Mouse (Mus musculus): ENCODE results near the gene Chfr.

Chfr gene

DNA sequence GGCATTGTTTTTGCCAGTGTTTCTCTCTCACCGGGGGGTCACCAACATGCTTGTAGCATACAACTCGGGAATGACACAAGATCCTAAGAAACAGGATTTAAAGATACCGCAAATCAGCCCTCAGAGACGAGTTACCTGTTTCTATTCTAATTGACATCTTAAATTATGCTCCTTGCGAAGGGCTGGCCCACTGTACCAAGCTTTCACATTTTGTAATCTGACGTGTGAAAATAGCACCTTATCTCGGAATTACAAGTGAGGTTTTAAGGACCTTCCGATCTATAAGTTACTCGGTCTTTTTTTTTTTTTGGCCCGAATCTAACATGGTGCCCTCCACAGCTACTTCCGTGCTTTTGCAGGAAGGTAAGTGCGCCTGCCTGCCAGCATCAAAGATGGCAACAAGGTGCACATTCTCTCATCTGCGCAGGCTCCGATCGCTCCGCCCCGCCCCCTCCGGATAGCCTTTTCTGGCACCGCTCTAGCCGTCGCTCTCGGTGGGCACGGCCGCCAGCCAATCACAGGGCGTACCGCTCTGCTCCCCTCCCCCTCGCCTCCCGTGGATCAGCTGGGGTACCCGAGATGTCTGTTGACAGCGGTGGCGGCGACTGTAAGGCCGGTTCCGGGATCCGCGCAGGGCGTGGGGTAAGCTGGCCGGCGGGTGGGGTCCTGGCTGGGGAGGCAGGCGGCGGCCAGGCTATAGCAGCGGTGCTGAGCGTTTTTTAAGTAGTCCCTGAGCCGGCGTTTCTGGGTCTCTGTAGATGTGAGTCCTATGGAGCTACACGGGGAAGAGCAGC, at the start of gene Chfr:
Gene Chfr (plus strand): TSS at position 550 of the 794 bp plus-strand sequence.
- DNase-seq (ENCODE audit: low read depth, low spot score), result peak; percentile 98

DNA sequence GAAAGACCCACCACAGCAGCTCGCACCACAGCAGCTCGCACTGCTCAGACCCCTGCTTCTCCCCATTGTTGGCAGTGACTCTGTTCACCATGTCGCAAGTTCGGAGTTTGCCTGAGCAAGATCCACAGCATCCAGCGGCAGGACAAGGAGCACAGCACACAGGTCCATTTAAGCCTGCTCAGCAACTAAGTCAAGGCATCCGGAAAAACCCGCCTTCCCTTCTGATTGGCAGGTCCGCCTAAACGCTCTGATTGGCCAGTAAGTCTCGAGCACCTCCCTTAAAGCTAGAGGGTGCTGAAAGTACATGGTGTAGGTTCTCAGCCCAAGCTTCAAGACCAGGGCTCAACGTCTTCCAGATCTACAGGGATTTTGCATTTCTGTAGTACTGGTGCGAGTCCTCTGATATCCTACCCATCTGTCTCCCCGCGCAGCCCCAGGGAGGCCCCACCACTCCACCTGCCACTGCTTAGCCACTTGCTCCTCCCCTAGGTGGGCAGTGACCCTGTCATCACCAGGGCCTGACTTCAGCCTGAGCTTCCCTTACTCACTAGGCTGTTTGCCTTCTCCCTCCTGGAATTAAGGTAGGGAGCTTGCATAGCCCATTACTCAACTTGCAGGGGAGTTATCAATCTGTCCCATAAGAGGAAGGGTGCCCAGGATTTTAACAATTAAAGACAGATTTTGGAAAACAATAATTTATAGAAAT, 49.3 kb upstream of the Chfr start:
- DNase-seq (ENCODE audit: low read depth, low spot score), result no peak

DNA sequence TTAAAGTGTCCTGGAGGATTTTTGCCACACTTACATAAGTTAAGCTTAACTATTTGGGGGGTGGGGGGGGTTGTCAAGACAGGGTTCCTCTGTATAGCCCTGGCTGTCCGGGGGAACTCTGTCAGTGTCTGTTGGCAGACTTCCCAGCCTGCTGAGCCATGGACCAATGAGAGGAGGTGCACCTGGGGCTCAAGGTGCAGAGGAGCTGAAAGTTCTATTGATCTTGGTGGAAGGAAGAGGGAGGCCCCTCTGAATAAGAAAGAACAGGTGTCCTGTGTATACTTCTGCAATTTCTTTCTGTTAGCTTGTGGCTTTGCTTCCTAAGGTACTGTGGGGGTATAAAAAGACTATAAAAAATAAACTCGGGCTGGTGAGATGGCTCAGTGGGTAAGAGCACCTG, 44.1 kb upstream of the Chfr start:
- DNase-seq (ENCODE audit: low read depth, low spot score), result no peak

DNA sequence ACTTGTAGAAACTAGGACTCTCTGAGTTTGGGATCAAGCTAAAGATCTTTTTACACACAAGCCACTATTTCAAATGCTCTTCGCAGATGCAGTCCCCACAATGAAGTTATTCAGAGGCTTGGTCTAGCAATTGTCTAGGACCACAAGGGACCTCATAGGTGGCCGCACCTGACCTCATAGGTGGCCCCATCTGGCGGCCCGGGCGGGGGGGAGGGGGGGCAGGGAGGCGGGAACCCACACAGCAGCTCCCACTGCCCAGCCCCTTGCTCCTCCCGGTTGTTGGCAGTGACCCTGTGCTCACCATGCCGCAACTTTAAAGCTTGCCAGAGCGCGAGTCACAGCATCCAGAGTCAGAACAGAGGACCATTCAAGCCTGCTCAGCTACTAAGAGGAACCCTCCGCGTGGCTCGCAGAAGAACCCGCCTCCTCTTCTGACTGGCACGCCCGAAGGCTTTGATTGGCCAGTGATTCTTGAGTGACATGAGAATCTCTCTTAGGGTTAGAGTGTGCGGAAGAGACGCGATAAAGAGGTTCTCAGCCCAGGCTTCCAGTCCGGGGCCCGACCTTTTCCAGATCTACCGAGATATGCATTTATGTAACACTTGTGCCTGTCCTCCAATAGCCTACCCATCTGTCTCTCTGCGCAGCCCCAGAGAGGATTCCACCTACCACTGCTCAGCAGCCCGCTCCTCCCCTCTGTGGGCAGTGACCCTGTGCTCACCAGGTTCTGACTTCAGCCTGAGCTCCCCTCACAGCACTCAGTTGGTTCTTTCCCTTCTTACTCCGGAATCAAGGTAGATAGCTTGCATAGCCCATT, 41.4 kb upstream of the Chfr start, which contains the start of gene Gm35315:
Gene Gm35315 (minus strand): TSS at position 391 of the 817 bp plus-strand sequence.
- peak; percentile 80 for DNase-seq (ENCODE audit: low read depth, low spot score)

DNA sequence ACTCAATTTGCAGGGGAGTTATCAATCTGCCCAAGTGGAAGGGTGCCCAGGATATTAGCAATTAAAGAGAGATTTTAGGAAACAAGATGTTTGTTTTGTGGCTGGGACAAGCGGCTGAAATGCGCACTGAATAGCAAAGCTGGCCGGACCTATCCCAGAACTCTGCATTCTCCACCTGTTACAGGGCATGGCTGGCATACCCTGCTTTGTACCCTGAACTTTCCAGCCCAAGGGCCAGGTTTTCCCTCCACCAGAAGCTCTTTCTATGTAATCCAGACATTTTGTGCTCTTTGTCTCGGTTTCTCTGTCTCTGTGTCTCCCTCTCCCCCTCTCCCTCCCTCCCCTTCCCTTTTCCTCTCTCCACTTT, 40.8 kb upstream of the Chfr start:
- no peak for DNase-seq (ENCODE audit: low read depth, low spot score)

DNA sequence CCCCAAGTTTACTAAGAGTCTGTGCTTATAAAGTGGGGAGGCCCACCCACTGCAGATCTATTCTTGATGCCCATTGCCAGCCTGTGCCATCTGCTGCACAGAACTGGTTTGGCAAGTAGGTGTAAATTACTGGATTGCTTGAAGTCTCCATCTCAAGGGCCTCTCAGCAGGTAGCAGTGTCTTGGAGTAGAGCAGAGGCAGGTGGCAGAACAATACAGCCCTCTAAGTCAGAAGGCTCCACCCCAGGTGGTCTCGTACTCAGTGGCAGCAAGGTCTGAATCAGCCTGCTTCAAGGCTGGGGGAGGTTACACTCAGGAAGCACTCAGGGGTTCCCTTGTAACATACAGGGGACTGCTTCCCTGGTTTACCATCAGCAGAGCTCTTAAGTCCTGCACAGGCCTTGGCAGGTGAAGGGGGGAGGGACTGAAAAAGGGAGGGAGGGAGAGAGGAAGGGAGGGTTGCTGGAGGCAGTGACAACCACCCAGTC, 36.6 kb upstream of the Chfr start:
- DNase-seq (ENCODE audit: low read depth, low spot score), result no peak

DNA sequence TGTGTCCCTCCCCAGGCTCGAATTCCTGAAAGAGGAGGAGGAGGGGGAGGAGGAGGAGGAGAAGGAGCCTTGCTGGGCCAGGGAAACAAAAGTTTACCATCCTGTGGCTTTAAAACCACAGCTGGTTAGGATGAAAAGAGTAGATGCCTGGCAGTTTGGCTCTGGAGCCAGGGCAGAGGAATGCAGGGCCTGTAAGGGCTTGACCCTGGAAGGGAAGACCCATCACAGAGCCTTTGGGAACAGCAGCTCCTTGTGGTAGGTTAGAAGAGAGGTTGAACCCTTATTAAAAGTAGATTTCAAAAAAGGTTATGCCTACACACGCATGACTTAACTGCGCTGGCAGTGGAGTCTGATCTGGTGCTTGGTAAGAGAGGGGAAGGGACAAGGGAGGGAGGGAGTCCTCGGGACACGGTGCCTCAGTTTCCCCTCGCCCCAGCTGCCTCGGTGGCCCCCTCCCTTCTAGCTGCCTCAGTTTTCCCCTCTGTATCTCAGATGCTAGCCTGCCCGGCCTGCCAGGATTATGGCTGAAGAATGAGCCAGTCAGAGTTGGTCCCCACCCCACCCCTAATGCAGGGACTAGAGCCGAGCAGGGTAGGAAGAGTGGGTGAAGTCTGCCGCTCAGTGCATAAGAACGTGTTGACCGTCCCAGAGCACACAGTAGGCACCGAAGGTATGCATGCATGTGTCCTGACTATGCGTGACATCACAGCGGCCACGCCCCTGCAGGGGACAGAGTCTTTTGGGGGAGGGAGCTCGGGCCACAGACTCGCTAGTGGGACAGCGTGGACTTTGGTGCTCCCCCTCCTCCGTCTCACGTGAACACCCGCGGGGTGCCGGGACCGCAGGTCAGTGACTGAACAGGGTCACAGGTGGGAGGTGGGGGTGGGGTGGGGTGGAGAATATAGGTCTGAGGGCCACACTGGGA, 35.7 kb upstream of the Chfr start, which contains the start of gene Plcxd1:
Gene Plcxd1 (plus strand): TSS at position 314 of the 925 bp plus-strand sequence.
- DNase-seq (ENCODE audit: low read depth, low spot score), result no peak

DNA sequence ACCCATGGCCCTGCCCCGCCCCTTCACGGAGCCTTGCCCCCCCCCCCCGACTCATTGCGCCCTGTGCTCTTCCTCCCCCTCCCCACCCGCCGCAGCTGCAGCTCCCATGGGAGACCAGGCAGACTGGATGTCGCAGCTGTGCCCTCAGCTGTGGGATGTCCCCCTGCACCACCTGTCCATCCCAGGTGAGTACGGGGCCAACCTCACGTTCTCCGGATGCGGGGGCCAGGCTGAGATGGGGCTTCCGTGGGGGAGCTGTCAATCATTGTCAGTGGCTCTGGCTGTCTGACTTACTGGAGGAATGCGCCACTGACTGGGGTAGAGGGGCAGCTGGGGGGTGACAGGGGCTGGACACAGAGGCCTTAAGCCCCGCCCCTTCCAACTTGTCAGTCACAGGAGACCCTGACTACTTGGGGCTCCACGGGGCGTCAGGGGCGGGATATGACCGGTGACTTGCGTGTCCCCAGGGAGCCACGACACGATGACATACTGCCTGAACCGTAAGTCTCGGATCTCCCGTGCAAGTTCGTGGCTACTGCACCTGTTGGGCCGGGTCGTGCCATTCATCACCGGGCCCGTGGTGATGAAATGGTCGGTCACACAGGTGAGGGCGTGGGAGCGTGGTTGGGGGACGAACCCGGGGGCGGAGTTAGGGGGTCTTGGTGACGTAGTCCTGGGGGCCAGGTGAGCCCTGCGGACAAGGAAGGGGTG, 34.6 kb upstream of the Chfr start:
- no peak for DNase-seq (ENCODE audit: low read depth, low spot score)

DNA sequence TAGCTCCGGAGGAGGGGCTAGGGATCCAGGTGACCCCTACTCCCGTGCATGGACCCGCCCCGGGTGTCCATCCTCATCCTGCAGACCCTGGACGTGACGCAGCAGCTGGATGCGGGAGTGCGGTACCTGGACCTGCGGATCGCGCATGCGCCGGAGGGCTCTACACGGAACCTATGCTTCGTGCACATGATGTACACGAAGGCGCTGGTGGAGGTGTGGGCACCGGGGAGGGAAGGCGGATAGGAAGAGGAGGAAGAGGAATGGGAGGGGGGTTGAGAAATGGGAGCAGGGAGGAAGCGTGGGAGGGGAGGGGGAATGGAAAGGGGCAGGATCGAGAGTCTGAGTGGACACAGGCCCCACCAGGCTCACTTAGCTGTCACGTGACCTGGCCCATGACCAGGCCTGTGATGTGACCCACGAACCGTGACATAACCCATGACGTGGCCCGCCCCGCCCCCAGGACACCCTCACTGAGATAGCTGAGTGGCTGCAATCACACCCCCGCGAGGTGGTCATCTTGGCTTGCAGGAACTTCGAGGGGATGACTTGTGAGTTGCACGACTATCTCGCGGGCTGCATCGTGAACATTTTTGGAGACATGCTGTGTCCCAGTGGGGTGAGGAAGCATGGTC, 33.8 kb upstream of the Chfr start:
- no peak for DNase-seq (ENCODE audit: low read depth, low spot score)

DNA sequence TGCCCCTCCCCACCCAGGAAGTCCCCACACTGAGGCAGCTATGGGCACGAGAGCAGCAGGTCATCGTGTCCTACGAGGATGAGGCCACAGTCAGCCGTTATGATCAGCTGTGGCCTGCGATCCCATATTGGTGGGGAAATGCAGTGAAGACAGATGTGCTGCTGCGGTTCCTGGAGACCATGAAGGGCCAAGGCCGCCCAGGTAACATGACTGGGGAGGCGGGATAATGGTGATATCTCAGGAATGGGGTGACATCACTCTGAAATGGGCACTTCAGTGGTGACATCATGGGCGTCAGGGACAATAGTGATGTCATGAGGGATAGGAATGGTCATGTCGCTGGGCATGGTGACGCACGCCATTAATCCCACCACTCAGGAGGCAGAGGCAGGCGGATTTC, 33.2 kb upstream of the Chfr start:
- no peak for DNase-seq (ENCODE audit: low read depth, low spot score)

DNA sequence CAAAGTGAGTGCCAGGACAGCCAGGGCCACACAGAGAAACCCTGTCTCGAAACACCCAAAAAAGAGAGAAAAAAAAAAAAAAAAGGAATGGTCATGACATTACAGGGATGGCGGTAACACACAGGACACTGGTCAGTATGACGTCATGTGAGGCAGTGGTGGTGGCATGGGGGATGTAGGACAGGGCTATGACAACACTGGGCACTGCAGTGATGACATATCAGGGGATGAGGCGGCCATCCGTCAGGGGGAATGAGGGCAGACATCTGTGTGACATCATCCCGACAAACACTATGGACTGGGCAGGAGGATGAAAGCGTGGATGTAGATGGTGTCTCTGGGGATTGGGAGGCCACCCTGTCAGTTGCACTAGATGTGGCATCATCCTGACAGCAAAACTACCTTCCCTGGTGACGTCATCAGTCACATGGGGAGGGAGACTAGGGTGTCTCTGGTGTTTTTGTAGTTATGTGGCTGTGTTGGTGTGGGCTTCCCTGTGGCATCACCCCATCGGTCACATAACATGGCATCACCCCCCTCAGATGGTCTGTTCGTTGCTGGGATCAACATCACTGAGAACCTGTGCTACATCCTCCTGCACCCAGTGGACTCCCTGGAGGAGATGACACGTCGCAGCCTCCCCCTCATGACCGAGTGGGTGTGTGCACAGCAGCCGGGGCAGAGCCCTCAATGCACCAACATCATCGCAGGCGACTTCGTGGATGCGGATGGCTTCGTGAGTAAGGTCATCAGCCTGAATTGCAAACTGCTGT, 32.6 kb upstream of the Chfr start:
- no peak for DNase-seq (ENCODE audit: low read depth, low spot score)

DNA sequence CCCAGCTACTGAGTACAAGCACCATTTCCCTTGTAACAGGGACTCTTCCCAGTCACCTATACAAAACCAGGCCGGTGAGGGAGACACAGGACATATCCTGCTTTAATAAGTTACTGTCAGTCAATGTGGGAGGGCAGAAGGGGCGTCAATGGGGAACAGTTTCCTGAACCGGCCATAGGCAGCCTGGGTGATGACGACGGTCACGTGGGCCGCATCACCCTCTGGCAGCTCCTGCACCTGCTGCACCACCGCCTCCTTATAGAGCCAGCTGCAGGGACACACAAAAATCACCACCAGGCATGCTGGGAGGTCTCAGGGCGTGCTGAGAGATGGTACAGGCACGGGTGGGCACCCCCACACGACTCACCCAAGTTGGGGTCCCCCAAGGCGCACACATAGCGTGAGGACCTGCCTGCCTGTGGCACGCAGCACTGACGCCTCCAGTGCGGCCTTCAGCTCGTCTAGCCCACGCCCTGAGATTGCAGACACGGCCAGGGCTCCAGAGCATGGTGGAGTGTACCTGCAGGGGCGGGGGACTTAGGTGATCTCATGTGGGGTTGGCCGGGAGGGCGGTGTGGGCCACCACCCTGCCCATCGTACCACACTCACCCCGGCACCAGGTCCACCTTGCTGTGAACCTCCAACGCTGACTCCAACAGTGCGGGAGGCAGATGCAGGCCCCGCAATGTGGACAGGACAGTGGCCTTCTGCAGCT, 31.6 kb upstream of the Chfr start:
- DNase-seq (ENCODE audit: low read depth, low spot score), result no peak

DNA sequence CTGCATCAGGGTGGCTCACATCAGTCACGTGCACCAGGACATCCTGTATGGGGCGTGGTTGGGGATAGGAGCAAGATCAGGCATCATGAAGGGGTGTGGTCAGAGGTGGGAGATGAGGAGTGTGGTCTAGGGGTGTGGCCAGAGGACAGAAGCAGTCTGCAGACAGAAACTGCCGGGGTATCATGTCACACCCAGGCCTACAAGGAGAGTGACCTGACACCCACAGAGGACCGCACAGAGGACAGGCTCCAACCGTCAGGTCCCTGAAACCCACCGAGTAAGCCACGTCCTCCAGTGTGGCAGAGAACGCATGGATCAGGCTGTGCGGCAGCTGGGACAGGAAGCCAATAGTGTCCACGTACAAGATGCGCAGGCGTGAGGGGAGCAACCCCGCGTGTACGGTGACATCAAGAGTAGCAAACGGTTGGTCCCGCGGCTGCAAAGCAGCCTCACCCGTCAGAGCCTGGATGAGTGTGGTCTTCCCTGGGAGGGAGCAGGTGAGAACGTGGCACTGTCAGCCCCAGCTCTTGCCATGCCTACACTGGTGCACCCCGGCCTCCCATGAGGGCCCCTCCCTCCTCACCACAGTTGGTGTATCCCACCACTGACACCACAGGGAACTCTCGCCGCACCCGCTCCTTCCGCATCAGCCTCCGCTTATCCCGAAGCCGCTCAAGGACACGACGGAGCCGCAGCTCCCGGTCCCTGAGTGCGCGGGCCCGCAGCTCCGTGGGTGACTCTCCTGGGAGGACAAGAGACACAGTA, 30.8 kb upstream of the Chfr start:
- no peak for DNase-seq (ENCODE audit: low read depth, low spot score)

DNA sequence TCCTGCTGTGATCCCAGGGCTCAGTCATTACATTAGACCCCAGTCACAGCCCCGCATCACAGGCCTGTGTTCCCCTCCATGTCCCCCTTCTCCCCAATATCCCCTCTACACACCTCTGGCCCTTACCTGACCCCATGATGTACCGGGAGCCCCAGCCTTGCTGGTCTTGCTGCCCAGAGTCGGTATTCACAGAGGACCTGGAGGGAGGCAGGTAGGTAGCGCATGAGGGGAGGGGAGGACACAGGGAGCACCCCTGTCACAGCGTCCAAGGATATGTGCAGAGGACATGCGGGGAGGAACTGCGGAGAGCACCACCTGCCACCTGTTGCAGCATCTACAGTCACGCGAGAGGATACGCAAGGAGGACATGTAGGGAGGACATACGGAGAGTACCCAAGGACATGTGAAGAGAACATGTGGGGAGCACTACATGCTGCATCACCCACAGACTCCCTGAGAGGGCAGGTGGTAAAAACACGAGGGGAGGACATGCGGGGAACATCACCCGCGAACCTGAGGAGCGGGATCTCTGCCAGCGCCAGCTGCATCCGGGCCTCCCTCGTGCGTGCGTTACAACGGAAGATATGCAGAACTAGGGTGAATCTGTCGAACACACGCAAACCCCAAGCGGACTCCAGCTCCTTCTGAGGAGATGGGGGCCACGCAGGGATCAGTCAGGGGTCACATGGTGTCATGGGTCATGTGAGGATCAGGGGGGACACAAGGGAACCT, 29.3 kb upstream of the Chfr start:
- no peak for DNase-seq (ENCODE audit: low read depth, low spot score)

DNA sequence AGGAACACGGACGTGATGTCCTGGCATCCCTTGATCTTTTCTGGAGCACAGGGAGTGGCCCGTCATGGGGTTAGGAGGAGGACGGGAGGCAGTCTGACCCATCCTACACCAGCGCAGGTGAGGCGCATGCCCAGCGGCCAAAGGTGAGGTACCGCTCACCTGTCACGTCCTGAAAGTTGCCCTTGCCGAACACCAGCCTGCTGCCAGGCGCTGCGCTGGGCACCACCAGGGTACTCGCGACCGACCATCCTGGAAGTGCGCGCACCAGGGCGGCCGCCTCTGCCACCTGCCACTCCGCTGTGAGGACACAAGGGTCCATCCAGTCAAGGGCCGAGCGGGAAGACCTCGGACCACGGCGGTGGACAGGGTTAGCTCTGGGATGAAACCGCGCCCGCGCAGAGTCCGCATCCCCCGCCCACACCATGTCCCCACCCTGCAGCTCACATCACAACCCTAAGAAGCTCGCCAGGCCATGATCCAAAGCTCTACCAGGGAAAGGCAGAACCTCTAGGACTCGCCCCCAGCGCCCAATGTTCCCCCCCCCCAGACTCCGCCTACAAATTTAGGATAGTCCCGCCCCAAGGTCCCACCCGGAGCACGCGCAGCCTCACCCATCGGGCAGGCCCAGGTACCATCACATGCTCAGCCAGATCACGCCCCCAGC, 28.6 kb upstream of the Chfr start:
- no peak for DNase-seq (ENCODE audit: low read depth, low spot score)

DNA sequence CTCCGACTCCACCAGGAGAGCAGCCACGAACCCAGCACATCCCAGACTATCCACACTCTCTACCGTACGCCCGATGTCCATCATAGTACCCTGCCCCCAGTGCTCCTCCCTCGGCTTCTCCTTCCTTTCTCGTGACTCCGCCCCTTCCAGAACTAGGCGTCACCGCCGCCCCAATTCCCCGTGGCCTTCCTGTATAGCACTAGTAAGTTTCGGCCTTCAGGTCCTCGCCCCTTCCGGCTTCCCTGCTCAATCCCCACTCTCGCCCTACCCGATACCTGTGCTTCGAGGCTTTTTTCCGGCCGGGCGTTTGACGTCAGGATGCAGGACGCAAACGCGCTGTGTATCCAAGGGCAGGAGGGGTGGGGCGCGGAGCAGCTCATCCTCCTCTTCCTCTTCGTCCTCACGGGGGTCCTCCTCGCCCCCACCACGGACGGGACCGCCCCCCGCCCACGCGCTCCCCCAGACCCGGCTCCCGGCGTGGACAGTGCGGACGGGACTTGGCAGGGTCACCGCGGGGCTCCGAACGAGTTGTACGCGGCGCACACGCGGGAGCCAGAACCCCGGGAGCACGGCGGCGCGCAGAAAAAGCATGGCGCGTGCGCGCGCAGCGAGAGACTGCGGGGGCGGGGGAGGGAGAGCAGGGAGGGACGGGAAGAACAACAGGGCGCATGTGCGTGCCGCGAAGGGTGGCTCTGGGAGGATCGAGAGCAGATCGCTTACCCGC, 27.9 kb upstream of the Chfr start, which contains the start of gene Gtpbp6:
Gene Gtpbp6 (minus strand): TSS at position 617 of the 724 bp plus-strand sequence.
- peak; percentile 97 for DNase-seq (ENCODE audit: low read depth, low spot score)
